Mouse (Mus musculus): Measurements from ENCODE around the gene Ankrd13a. TPM values are rescaled to one million over a fixed set of nuclear protein-coding genes. Genes with fewer than 3 reads are reported as not detected.

The Ankrd13a gene
- polyA plus RNA-seq, 1 experiment from 2014 or later = 59.7 TPM

DNA sequence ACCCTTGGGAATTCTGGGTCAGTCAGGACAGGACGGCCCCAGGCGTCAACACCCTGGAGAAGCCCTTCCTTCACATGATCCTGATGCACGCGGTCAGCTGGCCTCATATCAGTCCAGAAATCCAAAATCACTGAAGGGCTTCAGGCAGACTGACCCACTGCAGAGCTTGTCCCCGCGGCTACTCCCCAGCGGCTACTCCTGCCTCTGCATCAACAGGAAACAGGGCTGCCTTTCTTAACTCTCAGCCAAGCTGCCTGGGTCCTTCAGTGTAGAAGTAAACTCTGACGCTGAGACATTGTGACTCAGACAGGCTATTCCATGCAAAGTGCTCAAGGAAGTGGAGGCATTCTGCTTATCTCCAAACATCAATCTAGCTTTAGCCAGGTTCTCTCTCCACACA, 12.5 kb upstream of the Ankrd13a start:
- no peak for TF ChIP-seq CTCF (IDR thresholded peaks at IDR 0.05; ENCODE audit: low read depth)
- 0 out of 2 replicates have a peak, but pooled peaks have one; percentile 16 for ATAC-seq
- Histone ChIP-seq H3K27me3 (replicated peaks; ENCODE audit: control insufficient read depth, insufficient read depth, low read length) (no peaks in the 10 kb centered on the region), H3K36me3 (ENCODE audit: control insufficient read depth, insufficient read depth) (peaks cover 70% of the 10 kb centered on the region), H3K4me2 (replicated peaks; ENCODE audit: low read depth) (no peak overlapping the region), H3K9ac (ENCODE audit: low read depth, low read length) (no peak overlapping the region), H3K27ac (ENCODE audit: low read depth, low read length) (no peak overlapping the region), H3K4me1 (replicated peaks; ENCODE audit: control insufficient read depth, insufficient read depth, low read length) (no peaks in the 10 kb centered on the region), H3K4me3 (ENCODE audit: low read depth, low read length) (no peak overlapping the region), H3K9me3 (ENCODE audit: control insufficient read depth) (no peaks in the 10 kb centered on the region)
- 82% methylated on average over 8 of the region's 8 CpGs for WGBS

GRCm38 (mm10) chr5:114764812-114765735, 9.4 kb upstream of the Ankrd13a start:
- Histone ChIP-seq H3K27ac (ENCODE audit: low read depth, low read length) (no peak overlapping the region), H3K27me3 (replicated peaks; ENCODE audit: control insufficient read depth, insufficient read depth, low read length) (no peaks in the 10 kb centered on the region), H3K9me3 (ENCODE audit: control insufficient read depth) (no peaks in the 10 kb centered on the region), H3K4me2 (replicated peaks; ENCODE audit: low read depth) (no peak overlapping the region), H3K4me3 (ENCODE audit: low read depth, low read length) (no peak overlapping the region), H3K4me1 (replicated peaks; ENCODE audit: control insufficient read depth, insufficient read depth, low read length) (no peaks in the 10 kb centered on the region), H3K36me3 (ENCODE audit: control insufficient read depth, insufficient read depth) (peaks cover 49% of the 10 kb centered on the region), H3K9ac (ENCODE audit: low read depth, low read length) (no peak overlapping the region)
- peak; percentile 48 for TF ChIP-seq CTCF (IDR thresholded peaks at IDR 0.05; ENCODE audit: low read depth)
- WGBS = 89% methylated on average over 18 of the region's 18 CpGs
- 0 out of 2 replicates have a peak, but pooled peaks have one; percentile 15 for ATAC-seq

DNA sequence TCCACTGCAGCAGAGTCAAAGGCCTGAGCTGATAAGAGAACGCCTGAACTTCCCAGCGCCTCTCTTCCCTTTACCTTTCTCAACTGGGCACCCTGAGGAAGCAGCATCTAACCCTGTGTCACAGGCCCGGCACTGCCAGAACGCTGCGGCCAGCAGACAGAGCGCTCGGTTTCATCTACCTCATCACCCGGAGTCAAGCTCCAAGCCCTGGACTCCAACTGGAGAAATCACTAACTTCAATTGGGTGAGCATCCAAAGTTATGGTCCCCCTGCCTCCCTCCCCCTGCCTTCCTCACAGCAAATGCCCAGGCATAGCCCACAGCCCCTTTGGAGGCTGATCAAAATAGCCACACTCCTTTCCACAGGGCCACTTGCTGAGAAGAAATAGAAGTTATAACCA, 7.8 kb upstream of the Ankrd13a start:
- no peak overlapping the region for H3K4me2 ChIP-seq (replicated peaks; ENCODE audit: low read depth)
- H3K9ac ChIP-seq (ENCODE audit: low read depth, low read length) = no peak overlapping the region
- WGBS = 87% methylated on average over 8 of the region's 8 CpGs
- peaks cover 36% of the 10 kb centered on the region for H3K36me3 ChIP-seq (ENCODE audit: control insufficient read depth, insufficient read depth)
- no peak for TF ChIP-seq CTCF (IDR thresholded peaks at IDR 0.05; ENCODE audit: low read depth)
- no peak overlapping the region for H3K27ac ChIP-seq (ENCODE audit: low read depth, low read length)
- H3K4me3 ChIP-seq (ENCODE audit: low read depth, low read length) = no peak overlapping the region
- no peaks in the 10 kb centered on the region for H3K4me1 ChIP-seq (replicated peaks; ENCODE audit: control insufficient read depth, insufficient read depth, low read length)
- no peak for ATAC-seq
- no peaks in the 10 kb centered on the region for H3K27me3 ChIP-seq (replicated peaks; ENCODE audit: control insufficient read depth, insufficient read depth, low read length)
- H3K9me3 ChIP-seq (ENCODE audit: control insufficient read depth) = no peaks in the 10 kb centered on the region

GRCm38 (mm10) chr5:114767185-114767584, 7.3 kb upstream of the Ankrd13a start:
- no peak overlapping the region for H3K4me2 ChIP-seq (replicated peaks; ENCODE audit: low read depth)
- peaks cover 33% of the 10 kb centered on the region for H3K36me3 ChIP-seq (ENCODE audit: control insufficient read depth, insufficient read depth)
- no peak for TF ChIP-seq CTCF (IDR thresholded peaks at IDR 0.05; ENCODE audit: low read depth)
- H3K4me3 ChIP-seq (ENCODE audit: low read depth, low read length) = no peak overlapping the region
- ATAC-seq = no peak
- no peaks in the 10 kb centered on the region for H3K9me3 ChIP-seq (ENCODE audit: control insufficient read depth)
- no peaks in the 10 kb centered on the region for H3K4me1 ChIP-seq (replicated peaks; ENCODE audit: control insufficient read depth, insufficient read depth, low read length)
- no peaks in the 10 kb centered on the region for H3K27me3 ChIP-seq (replicated peaks; ENCODE audit: control insufficient read depth, insufficient read depth, low read length)
- no peak overlapping the region for H3K9ac ChIP-seq (ENCODE audit: low read depth, low read length)
- no peak overlapping the region for H3K27ac ChIP-seq (ENCODE audit: low read depth, low read length)
- 93% methylated on average over 7 of the region's 7 CpGs for WGBS

- Histone ChIP-seq H3K4me3 (ENCODE audit: low read depth, low read length) (no peak overlapping the region), H3K4me2 (replicated peaks; ENCODE audit: low read depth) (no peak overlapping the region), H3K4me1 (replicated peaks; ENCODE audit: control insufficient read depth, insufficient read depth, low read length) (no peaks in the 10 kb centered on the region), H3K27ac (ENCODE audit: low read depth, low read length) (no peak overlapping the region), H3K36me3 (ENCODE audit: control insufficient read depth, insufficient read depth) (peaks cover 8% of the 10 kb centered on the region; the same call in 1 of the 2 replicates), H3K27me3 (replicated peaks; ENCODE audit: control insufficient read depth, insufficient read depth, low read length) (no peaks in the 10 kb centered on the region), H3K9ac (ENCODE audit: low read depth, low read length) (no peak overlapping the region), H3K9me3 (ENCODE audit: control insufficient read depth) (no peaks in the 10 kb centered on the region)
- WGBS = 88% methylated on average over 8 of the region's 8 CpGs
- TF ChIP-seq CTCF (IDR thresholded peaks at IDR 0.05; ENCODE audit: low read depth) = no peak
- ATAC-seq = no peak
Observed at GRCm38 (mm10) chr5:114769786-114770185, 4.7 kb upstream of the Ankrd13a start.

DNA sequence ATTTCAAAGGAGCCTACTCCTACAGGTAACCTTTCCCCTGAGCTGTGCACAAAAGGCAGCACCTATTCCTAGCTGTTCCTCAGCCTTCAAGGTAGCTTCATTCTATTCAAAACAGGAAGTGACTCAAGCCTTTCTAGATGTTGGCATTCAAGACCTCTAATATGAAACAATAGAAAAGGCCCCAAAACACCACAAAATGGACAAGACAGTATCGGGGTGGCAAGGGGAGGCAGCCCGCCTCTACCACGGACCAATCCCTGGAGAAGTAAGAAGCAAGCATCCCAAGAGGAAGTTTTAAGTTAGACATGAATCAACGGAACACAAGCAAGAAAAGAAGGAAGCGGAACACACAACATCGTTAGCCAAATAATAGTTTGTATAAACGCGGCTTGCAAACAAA, 2.7 kb upstream of the Ankrd13a start:
- H3K36me3 ChIP-seq (ENCODE audit: control insufficient read depth, insufficient read depth) = no peaks in the 10 kb centered on the region
- H3K4me1 ChIP-seq (replicated peaks; ENCODE audit: control insufficient read depth, insufficient read depth, low read length) = no peaks in the 10 kb centered on the region
- no peak overlapping the region for H3K27ac ChIP-seq (ENCODE audit: low read depth, low read length)
- no peak overlapping the region for H3K9ac ChIP-seq (ENCODE audit: low read depth, low read length)
- ATAC-seq = no peak
- peak overlapping the region; percentile 100; the same call in 1 of the 2 replicates for H3K4me3 ChIP-seq (ENCODE audit: low read depth, low read length)
- no peaks in the 10 kb centered on the region for H3K27me3 ChIP-seq (replicated peaks; ENCODE audit: control insufficient read depth, insufficient read depth, low read length)
- TF ChIP-seq CTCF (IDR thresholded peaks at IDR 0.05; ENCODE audit: low read depth) = no peak
- 74% methylated on average over 8 of the region's 8 CpGs for WGBS
- H3K9me3 ChIP-seq (ENCODE audit: control insufficient read depth) = no peaks in the 10 kb centered on the region
- peak overlapping the region; percentile 78 for H3K4me2 ChIP-seq (replicated peaks; ENCODE audit: low read depth)

Data from intestine, postnatal 0 days (tissue).